Mouse (Mus musculus) naive thymus-derived CD4-positive, alpha-beta T cell, adult 5 months (primary cell): ENCODE data around the gene Olfr1340. TPM values are rescaled to one million over a fixed set of nuclear protein-coding genes. Genes with fewer than 3 reads are reported as not detected.

Experiments used
- polyA plus RNA-seq: library from polyadenylated mRNA; unstranded; fragments of 100-300 nt; shearing (Covaris generic); gene quantifications from one replicate; pipeline ENCODE4 v1.2.1, GENCODE M21; 2017

The Olfr1340 gene
- polyA plus RNA-seq, result not detected

GRCm38 (mm10) chr4:118719838-118720237, at the start of gene Olfr1340:
Gene Olfr1340 (plus strand): TSS chr4:118720138.

GRCm38 (mm10) chr4:118692412-118692973, 27.4 kb upstream of the Olfr1340 start, which contains the start of gene Olfr1342:
Gene Olfr1342 (minus strand): TSS chr4:118692756.

GRCm38 (mm10) chr4:118703223-118703622, 16.7 kb upstream of the Olfr1340 start, which contains the start of gene Olfr1341:
Gene Olfr1341 (plus strand): TSS chr4:118703523.

GRCm38 (mm10) chr4:118731875-118732274, 11.9 kb downstream of the Olfr1340 start, which contains the start of gene Olfr1339:
Gene Olfr1339 (plus strand): TSS chr4:118732175.

GRCm38 (mm10) chr4:118758637-118759036, 38.7 kb downstream of the Olfr1340 start, which contains the start of gene Olfr1338:
Gene Olfr1338 (minus strand): TSS chr4:118758737.

Other genes with a start within 250 kb of the Olfr1340 start
- not detected for gene Tie1, start 230.1 kb upstream of the Olfr1340 start, polyA plus RNA-seq
- not detected for gene 2610528J11Rik, start 193.1 kb upstream of the Olfr1340 start, polyA plus RNA-seq
- not detected for gene Tmem125, start 176.1 kb upstream of the Olfr1340 start, polyA plus RNA-seq
- gene Cfap57, start 99.4 kb upstream of the Olfr1340 start, polyA plus RNA-seq, result not detected
- 125 TPM for gene Ebna1bp2, start 99.3 kb upstream of the Olfr1340 start, polyA plus RNA-seq
- not detected for gene Olfr62, start 61.2 kb upstream of the Olfr1340 start, polyA plus RNA-seq
- not detected for gene Olfr1342, start 27.4 kb upstream of the Olfr1340 start, polyA plus RNA-seq
- 0.12 TPM for gene Olfr1341, start 16.6 kb upstream of the Olfr1340 start, polyA plus RNA-seq
- not detected for gene Olfr1339, start 12.0 kb downstream of the Olfr1340 start, polyA plus RNA-seq
- gene Olfr1338, start 38.6 kb downstream of the Olfr1340 start, polyA plus RNA-seq, result not detected
- gene Olfr1337, start 62.4 kb downstream of the Olfr1340 start, polyA plus RNA-seq, result not detected
- not detected for gene Olfr1335, start 89.8 kb downstream of the Olfr1340 start, polyA plus RNA-seq
- gene Olfr1333, start 116.1 kb downstream of the Olfr1340 start, polyA plus RNA-seq, result not detected
- not detected for gene Olfr1331, start 144.5 kb downstream of the Olfr1340 start, polyA plus RNA-seq
- 0.06 TPM for gene Olfr1330, start 168.5 kb downstream of the Olfr1340 start, polyA plus RNA-seq
- not detected for gene Olfr1329, start 197.3 kb downstream of the Olfr1340 start, polyA plus RNA-seq
- gene Olfr1328, start 218.5 kb downstream of the Olfr1340 start, polyA plus RNA-seq, result not detected
- gene Lao1, start 241.4 kb downstream of the Olfr1340 start, polyA plus RNA-seq, result not detected